Mouse (Mus musculus) heart, embryonic 12.5 days (tissue): Measurements from ENCODE around the gene Isx. TPM values are rescaled to one million over a fixed set of nuclear protein-coding genes. Genes with fewer than 3 reads are reported as not detected.
A peak's percentile ranks its signal among the peaks of the same experiment; 100 is the strongest.

Experiments
- ATAC-seq: fragments of 200-750 bp; cut with Nextera tagmentation; 2 replicates; pipeline ENCODE4 v1.8.0; 2017; ENCODE audit warnings: moderate TSS enrichment, moderate library complexity; ENCODE audit not compliant: insufficient number of reproducible peaks, low FRiP score
- H3K27ac ChIP-seq: fragments of 300-500 bp; sonication (generic); 2 replicates; pipeline ENCODE4 v1.5.1; 2016; ENCODE audit warnings: mild to moderate bottlenecking, moderate library complexity; ENCODE audit not compliant: poor library complexity, severe bottlenecking
- H3K27me3 ChIP-seq: fragments of 300-500 bp; sonication (generic); replicated peaks from 2 replicates; pipeline ENCODE4 v1.6.1; 2016; ENCODE audit warnings: mild to moderate bottlenecking, moderate library complexity
- H3K36me3 ChIP-seq: fragments of 300-500 bp; sonication (generic); 2 replicates; pipeline ENCODE4 v1.6.1; 2016; ENCODE audit warnings: mild to moderate bottlenecking, moderate library complexity
- H3K4me1 ChIP-seq: fragments of 300-500 bp; sonication (generic); replicated peaks from 2 replicates; pipeline ENCODE4 v1.6.1; 2016; ENCODE audit warnings: mild to moderate bottlenecking
- H3K4me2 ChIP-seq: fragments of 300-500 bp; sonication (generic); 2 replicates; pipeline ENCODE4 v1.6.1; 2016; ENCODE audit warnings: mild to moderate bottlenecking, moderate library complexity
- H3K4me3 ChIP-seq: fragments of 300-500 bp; sonication (generic); 2 replicates; pipeline ENCODE4 v1.5.1; 2016; ENCODE audit warnings: mild to moderate bottlenecking
- H3K9ac ChIP-seq: fragments of 300-500 bp; sonication (generic); 2 replicates; pipeline ENCODE4 v1.6.1; 2016; ENCODE audit warnings: mild to moderate bottlenecking, moderate library complexity
- H3K9me3 ChIP-seq: fragments of 300-500 bp; sonication (generic); replicated peaks from 2 replicates; pipeline ENCODE4 v1.6.1; 2016; ENCODE audit warnings: mild to moderate bottlenecking, moderate library complexity
- WGBS: fragments of 180-500 bp; shearing (Covaris S2); methylation state at CpG from one replicate; pipeline ENCODE4 v1.1.7; 2016; 5-methylcytosine and 5-hydroxymethylcytosine counted together
- polyA plus RNA-seq: library from polyadenylated mRNA; unstranded; fragments of >200 nt; fragmentation: Nextera tagmentation; extraction: Ambion mirVana; gene quantifications from 2 replicates; pipeline ENCODE4 v1.2.1, GENCODE M21; 2016

Gene Isx
- not detected in 2 replicates for polyA plus RNA-seq

- Histone ChIP-seq H3K9me3 (no peaks in the 10 kb centered on the region), H3K4me2 (no peak within 1 kb of the TSS; the same call in 1 of the 2 replicates), H3K27me3 (no peaks in the 10 kb centered on the region), H3K27ac (no peak within 1 kb of the TSS), H3K4me3 (no peak within 1 kb of the TSS), H3K9ac (no peak within 1 kb of the TSS), H3K36me3 (no peaks in the 10 kb centered on the region), H3K4me1 (no peaks in the 10 kb centered on the region)
- WGBS = 69% methylated on average over 3 of the region's 3 CpGs
- ATAC-seq = no peak
These were observed at the start of gene Isx for GRCm38 (mm10) chr8:74872940-74873339. Gene Isx (plus strand): TSS chr8:74873173.

- no peak for ATAC-seq
- H3K9ac ChIP-seq = no peak overlapping the region
- no peak overlapping the region for H3K4me2 ChIP-seq
- H3K4me3 ChIP-seq = no peak overlapping the region
- no peak overlapping the region for H3K27ac ChIP-seq
- H3K27me3 ChIP-seq = no peaks in the 10 kb centered on the region
- WGBS = 61% methylated on average over 3 of the region's 3 CpGs
- H3K9me3 ChIP-seq = no peaks in the 10 kb centered on the region
- no peaks in the 10 kb centered on the region for H3K4me1 ChIP-seq
- no peaks in the 10 kb centered on the region for H3K36me3 ChIP-seq
These were observed 45.3 kb upstream of the Isx start for GRCm38 (mm10) chr8:74827689-74828088.

- 65% methylated on average over 5 of the region's 5 CpGs for WGBS
- no peaks in the 10 kb centered on the region for H3K4me1 ChIP-seq
- H3K4me2 ChIP-seq = no peak overlapping the region
- H3K9ac ChIP-seq = no peak overlapping the region
- no peak overlapping the region for H3K4me3 ChIP-seq
- H3K27ac ChIP-seq = no peak overlapping the region
- no peaks in the 10 kb centered on the region for H3K27me3 ChIP-seq
- ATAC-seq = no peak
- no peaks in the 10 kb centered on the region for H3K9me3 ChIP-seq
- no peaks in the 10 kb centered on the region for H3K36me3 ChIP-seq
These were observed 41.7 kb upstream of the Isx start for GRCm38 (mm10) chr8:74831322-74831721.

- H3K4me3 ChIP-seq = no peak overlapping the region
- H3K4me1 ChIP-seq = no peaks in the 10 kb centered on the region
- ATAC-seq = no peak
- no peaks in the 10 kb centered on the region for H3K36me3 ChIP-seq
- WGBS = 43% methylated on average over 1 of the region's 1 CpGs
- H3K4me2 ChIP-seq = no peak overlapping the region
- H3K9ac ChIP-seq = no peak overlapping the region
- no peak overlapping the region for H3K27ac ChIP-seq
- no peaks in the 10 kb centered on the region for H3K9me3 ChIP-seq
- H3K27me3 ChIP-seq = no peaks in the 10 kb centered on the region
These were observed 38.7 kb upstream of the Isx start for GRCm38 (mm10) chr8:74834246-74834645.

- Histone ChIP-seq H3K9me3 (no peaks in the 10 kb centered on the region), H3K36me3 (no peaks in the 10 kb centered on the region), H3K4me1 (no peaks in the 10 kb centered on the region), H3K4me2 (no peak overlapping the region), H3K27me3 (0 out of 2 replicates have a peak, but pooled peaks cover 3% of the 10 kb centered on the region), H3K9ac (no peak overlapping the region), H3K27ac (no peak overlapping the region), H3K4me3 (no peak overlapping the region)
- no peak for ATAC-seq
- WGBS = 20% methylated on average over 12 of the region's 12 CpGs
These were observed 25.5 kb upstream of the Isx start for GRCm38 (mm10) chr8:74847376-74848048.

GRCm38 (mm10) chr8:74848707-74849106 is 24.3 kb upstream of the Isx start:
- 88% methylated on average over 1 of the region's 1 CpGs for WGBS
- Histone ChIP-seq H3K9ac (no peak overlapping the region), H3K9me3 (no peaks in the 10 kb centered on the region), H3K4me3 (no peak overlapping the region), H3K4me2 (no peak overlapping the region), H3K36me3 (no peaks in the 10 kb centered on the region), H3K4me1 (no peaks in the 10 kb centered on the region), H3K27ac (no peak overlapping the region), H3K27me3 (0 out of 2 replicates have a peak, but pooled peaks cover 3% of the 10 kb centered on the region)
- no peak for ATAC-seq

- Histone ChIP-seq H3K27me3 (0 out of 2 replicates have a peak, but pooled peaks cover 3% of the 10 kb centered on the region), H3K9ac (no peak overlapping the region), H3K27ac (no peak overlapping the region), H3K9me3 (no peaks in the 10 kb centered on the region), H3K4me1 (no peaks in the 10 kb centered on the region), H3K4me3 (no peak overlapping the region), H3K4me2 (no peak overlapping the region), H3K36me3 (no peaks in the 10 kb centered on the region)
- ATAC-seq = no peak
These were observed 22.0 kb upstream of the Isx start for GRCm38 (mm10) chr8:74850971-74851370.

- Histone ChIP-seq H3K27ac (no peak overlapping the region), H3K9me3 (no peaks in the 10 kb centered on the region), H3K36me3 (no peaks in the 10 kb centered on the region), H3K4me3 (no peak overlapping the region), H3K27me3 (0 out of 2 replicates have a peak, but pooled peaks cover 3% of the 10 kb centered on the region), H3K9ac (no peak overlapping the region), H3K4me2 (no peak overlapping the region), H3K4me1 (no peaks in the 10 kb centered on the region)
- 14% methylated on average over 3 of the region's 3 CpGs for WGBS
- no peak for ATAC-seq
These were observed 21.1 kb upstream of the Isx start for GRCm38 (mm10) chr8:74851837-74852236.

GRCm38 (mm10) chr8:74853488-74853887 is 19.5 kb upstream of the Isx start:
- Histone ChIP-seq H3K4me2 (no peak overlapping the region), H3K27ac (no peak overlapping the region), H3K27me3 (no peaks in the 10 kb centered on the region), H3K36me3 (no peaks in the 10 kb centered on the region), H3K9ac (no peak overlapping the region), H3K9me3 (no peaks in the 10 kb centered on the region), H3K4me1 (no peaks in the 10 kb centered on the region), H3K4me3 (no peak overlapping the region)
- 15% methylated on average over 5 of the region's 5 CpGs for WGBS
- 0 out of 2 replicates have a peak, but pooled peaks have one; percentile 22 for ATAC-seq

GRCm38 (mm10) chr8:74854786-74855185 is 18.2 kb upstream of the Isx start:
- no peak for ATAC-seq
- no peaks in the 10 kb centered on the region for H3K27me3 ChIP-seq
- no peaks in the 10 kb centered on the region for H3K9me3 ChIP-seq
- H3K27ac ChIP-seq = no peak overlapping the region
- 87% methylated on average over 4 of the region's 4 CpGs for WGBS
- no peaks in the 10 kb centered on the region for H3K36me3 ChIP-seq
- H3K9ac ChIP-seq = no peak overlapping the region
- no peak overlapping the region for H3K4me2 ChIP-seq
- no peaks in the 10 kb centered on the region for H3K4me1 ChIP-seq
- no peak overlapping the region for H3K4me3 ChIP-seq

- Histone ChIP-seq H3K27ac (no peak overlapping the region), H3K4me2 (no peak overlapping the region), H3K36me3 (no peaks in the 10 kb centered on the region), H3K4me3 (no peak overlapping the region), H3K27me3 (no peaks in the 10 kb centered on the region), H3K9ac (no peak overlapping the region), H3K9me3 (no peaks in the 10 kb centered on the region), H3K4me1 (no peaks in the 10 kb centered on the region)
- WGBS = 74% methylated on average over 3 of the region's 3 CpGs
- ATAC-seq = no peak
These were observed 17.6 kb upstream of the Isx start for GRCm38 (mm10) chr8:74855341-74855740.

- no peak for ATAC-seq
- Histone ChIP-seq H3K36me3 (no peaks in the 10 kb centered on the region), H3K4me1 (no peaks in the 10 kb centered on the region), H3K4me2 (no peak overlapping the region), H3K9me3 (no peaks in the 10 kb centered on the region), H3K27ac (no peak overlapping the region), H3K4me3 (no peak overlapping the region), H3K27me3 (no peaks in the 10 kb centered on the region), H3K9ac (no peak overlapping the region)
- 89% methylated on average over 4 of the region's 4 CpGs for WGBS
These were observed 13.7 kb upstream of the Isx start for GRCm38 (mm10) chr8:74859241-74859640.
